Mouse (Mus musculus): Measurements from ENCODE around the gene Nt5c. TPM values are rescaled to one million over a fixed set of nuclear protein-coding genes. Genes with fewer than 3 reads are reported as not detected.
A peak's percentile ranks its signal among the peaks of the same experiment; 100 is the strongest.

Nt5c gene
- polyA plus RNA-seq, 1 experiment from 2014 or later = 73.7 TPM

DNA sequence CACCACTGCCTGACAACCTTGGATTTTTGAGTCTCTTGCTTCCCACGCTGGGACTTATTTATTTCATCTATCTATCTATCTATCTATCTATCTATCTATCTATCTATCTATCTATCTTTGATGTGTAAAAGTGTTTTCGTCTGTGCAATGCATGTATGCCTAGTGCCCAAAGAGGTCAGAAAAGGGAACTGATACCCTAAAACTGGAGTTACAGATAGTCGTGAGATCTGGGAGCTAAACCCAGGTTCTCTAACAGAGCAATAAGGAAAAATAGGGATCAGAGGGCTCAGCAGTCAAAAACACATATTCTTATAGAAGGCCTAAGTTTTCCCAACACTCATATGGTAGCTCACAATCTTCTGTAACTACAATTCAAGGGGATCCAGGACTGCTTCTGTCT is 27.9 kb upstream of the Nt5c start:
- Histone ChIP-seq H3K9me3 (no peaks in the 10 kb centered on the region), H3K4me2 (replicated peaks) (no peak overlapping the region), H3K27me3 (no peaks in the 10 kb centered on the region), H3K9ac (no peak overlapping the region), H3K36me3 (peaks cover 18% of the 10 kb centered on the region), H3K4me1 (no peaks in the 10 kb centered on the region), H3K27ac (no peak overlapping the region), H3K4me3 (no peak overlapping the region)
- WGBS = 88% methylated on average over 3 of the region's 3 CpGs
- no peak for ATAC-seq (ENCODE audit: insufficient number of reproducible peaks, insufficient read depth, low FRiP score, low TSS enrichment)

- Histone ChIP-seq H3K36me3 (peaks cover 11% of the 10 kb centered on the region), H3K4me3 (no peak overlapping the region), H3K27me3 (no peaks in the 10 kb centered on the region), H3K27ac (no peak overlapping the region), H3K4me2 (replicated peaks) (no peak overlapping the region), H3K4me1 (no peaks in the 10 kb centered on the region), H3K9ac (no peak overlapping the region), H3K9me3 (no peaks in the 10 kb centered on the region)
- WGBS = 67% methylated on average over 9 of the region's 9 CpGs
- ATAC-seq (ENCODE audit: insufficient number of reproducible peaks, insufficient read depth, low FRiP score, low TSS enrichment) = no peak
Measured at GRCm38 (mm10) chr11:115518693-115519092, 27.0 kb upstream of the Nt5c start.

- Histone ChIP-seq H3K27ac (no peak overlapping the region), H3K9ac (no peak overlapping the region), H3K4me1 (peaks cover 12% of the 10 kb centered on the region), H3K4me2 (replicated peaks) (no peak overlapping the region), H3K9me3 (no peaks in the 10 kb centered on the region), H3K4me3 (no peak overlapping the region), H3K36me3 (peaks cover 2% of the 10 kb centered on the region), H3K27me3 (no peaks in the 10 kb centered on the region)
- WGBS = 76% methylated on average over 5 of the region's 5 CpGs
- no peak for ATAC-seq (ENCODE audit: insufficient number of reproducible peaks, insufficient read depth, low FRiP score, low TSS enrichment)
Measured at GRCm38 (mm10) chr11:115516942-115517341, 25.3 kb upstream of the Nt5c start.

GRCm38 (mm10) chr11:115515021-115515420 is 23.4 kb upstream of the Nt5c start:
- no peaks in the 10 kb centered on the region for H3K9me3 ChIP-seq
- no peaks in the 10 kb centered on the region for H3K27me3 ChIP-seq
- peaks cover 31% of the 10 kb centered on the region for H3K4me1 ChIP-seq
- ATAC-seq (ENCODE audit: insufficient number of reproducible peaks, insufficient read depth, low FRiP score, low TSS enrichment) = no peak
- H3K4me3 ChIP-seq = no peak overlapping the region
- no peaks in the 10 kb centered on the region for H3K36me3 ChIP-seq
- WGBS = 69% methylated on average over 6 of the region's 6 CpGs
- H3K27ac ChIP-seq = no peak overlapping the region
- H3K9ac ChIP-seq = no peak overlapping the region
- H3K4me2 ChIP-seq (replicated peaks) = no peak overlapping the region

GRCm38 (mm10) chr11:115514238-115514663 is 22.6 kb upstream of the Nt5c start, which contains the start of gene Jpt1:
Jpt1 (minus strand) TSS chr11:115514387.
- Histone ChIP-seq H3K4me1 (peaks cover 36% of the 10 kb centered on the region), H3K9ac (peak within 1 kb of the TSS; percentile 81), H3K4me2 (replicated peaks) (peak within 1 kb of the TSS; percentile 89), H3K27me3 (no peaks in the 10 kb centered on the region), H3K4me3 (peak within 1 kb of the TSS; percentile 92), H3K27ac (peak within 1 kb of the TSS; percentile 52), H3K36me3 (no peaks in the 10 kb centered on the region), H3K9me3 (no peaks in the 10 kb centered on the region)
- ATAC-seq (ENCODE audit: insufficient number of reproducible peaks, insufficient read depth, low FRiP score, low TSS enrichment) = peak; percentile 95
- under 1% methylated on average over 24 of the region's 24 CpGs for WGBS

DNA sequence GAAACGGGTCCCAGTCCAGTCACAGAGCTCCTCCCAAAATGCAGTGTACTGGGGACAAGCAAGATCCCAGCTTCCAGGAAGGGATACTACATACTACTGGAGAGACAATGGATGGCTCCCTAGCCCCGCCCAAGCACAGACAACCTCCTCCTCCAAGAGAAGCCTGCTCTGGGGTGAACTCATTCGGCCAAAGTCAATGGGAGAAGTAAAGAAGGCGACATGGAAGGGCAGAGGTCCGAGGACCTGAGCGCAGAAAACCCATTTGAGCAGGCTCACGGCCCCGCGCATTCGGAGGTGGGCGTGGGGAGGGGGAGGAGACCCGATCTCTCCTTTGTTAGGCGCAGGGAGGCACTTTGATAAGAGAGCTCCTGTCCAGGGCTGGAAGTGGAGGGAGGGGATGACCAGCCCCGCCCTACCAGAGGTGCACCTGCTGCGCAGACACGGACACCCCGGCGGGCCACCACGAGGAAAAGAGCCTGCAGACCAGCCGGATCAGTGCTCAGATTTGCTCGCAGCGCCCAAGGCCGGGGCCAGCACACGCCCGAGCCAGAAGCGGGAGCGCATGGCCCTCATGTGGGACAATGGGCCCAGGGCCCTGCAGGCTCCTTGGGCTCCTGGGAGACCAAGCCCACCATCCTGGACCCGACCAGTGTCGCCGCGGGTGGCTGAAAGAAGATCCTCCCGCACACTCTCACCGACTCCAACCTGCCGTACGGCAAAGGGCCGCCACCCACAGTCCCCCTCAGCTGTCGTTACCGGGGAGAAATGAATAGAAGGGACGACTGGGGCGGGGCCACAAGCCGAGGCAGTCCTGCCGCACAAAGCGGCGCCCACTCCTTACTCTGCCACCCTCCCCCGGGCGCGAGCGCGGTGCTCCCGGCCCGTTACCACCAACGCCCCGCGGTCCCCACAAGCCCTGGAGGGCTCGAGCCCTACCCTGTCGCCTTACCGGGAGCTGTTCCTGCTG is 21.9 kb upstream of the Nt5c start:
- Histone ChIP-seq H3K9ac (peak overlapping the region; percentile 81), H3K9me3 (no peaks in the 10 kb centered on the region), H3K4me1 (peaks cover 40% of the 10 kb centered on the region), H3K27ac (peak overlapping the region; percentile 52), H3K27me3 (no peaks in the 10 kb centered on the region), H3K36me3 (no peaks in the 10 kb centered on the region), H3K4me3 (peak overlapping the region; percentile 92), H3K4me2 (replicated peaks) (peak overlapping the region; percentile 89)
- peak; percentile 18; the same call in 1 of the 2 replicates for ATAC-seq (ENCODE audit: insufficient number of reproducible peaks, insufficient read depth, low FRiP score, low TSS enrichment)
- WGBS = under 1% methylated on average over 57 of the region's 57 CpGs

- Histone ChIP-seq H3K4me2 (replicated peaks) (peak overlapping the region; percentile 89), H3K9me3 (no peaks in the 10 kb centered on the region), H3K36me3 (no peaks in the 10 kb centered on the region), H3K4me1 (peaks cover 47% of the 10 kb centered on the region), H3K27me3 (no peaks in the 10 kb centered on the region), H3K4me3 (peak overlapping the region; percentile 92), H3K27ac (peak overlapping the region; percentile 61; the same call in 1 of the 2 replicates), H3K9ac (peak overlapping the region; percentile 81)
- no peak for ATAC-seq (ENCODE audit: insufficient number of reproducible peaks, insufficient read depth, low FRiP score, low TSS enrichment)
- WGBS = 36% methylated on average over 8 of the region's 8 CpGs
Measured at GRCm38 (mm10) chr11:115512407-115513183, 20.9 kb upstream of the Nt5c start.

- H3K4me1 ChIP-seq = peaks cover 52% of the 10 kb centered on the region
- ATAC-seq (ENCODE audit: insufficient number of reproducible peaks, insufficient read depth, low FRiP score, low TSS enrichment) = no peak
Measured at GRCm38 (mm10) chr11:115512004-115512403, 20.3 kb upstream of the Nt5c start.

DNA sequence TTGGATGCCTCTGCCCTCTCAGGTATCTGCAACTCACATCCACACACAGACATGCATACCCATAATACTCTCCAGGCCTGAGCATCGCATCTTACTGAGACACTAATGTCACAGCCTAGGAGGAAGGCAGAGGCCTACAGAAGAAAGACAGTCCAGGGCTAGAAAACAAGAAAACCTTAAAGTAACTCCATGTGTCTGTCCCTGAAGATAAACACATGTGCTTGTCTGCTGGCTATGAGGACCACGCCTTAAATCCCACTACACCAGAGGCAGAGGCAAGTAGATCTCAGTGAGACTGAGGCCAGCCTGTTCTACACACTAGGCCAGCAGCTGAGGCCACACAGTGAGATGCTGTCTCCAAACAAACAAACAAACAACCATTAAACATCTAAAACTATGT is 19.5 kb upstream of the Nt5c start:
- H3K27me3 ChIP-seq = no peaks in the 10 kb centered on the region

More at GRCm38 (mm10) chr11:115512004-115512403, 20.3 kb upstream of the Nt5c start:
- H3K9ac ChIP-seq = peak overlapping the region; percentile 81
- peak overlapping the region; percentile 89 for H3K4me2 ChIP-seq (replicated peaks)
- H3K9me3 ChIP-seq = no peaks in the 10 kb centered on the region
- H3K27me3 ChIP-seq = no peaks in the 10 kb centered on the region
- no peaks in the 10 kb centered on the region for H3K36me3 ChIP-seq
- 51% methylated on average over 3 of the region's 3 CpGs for WGBS
- peak overlapping the region; percentile 92 for H3K4me3 ChIP-seq
- peak overlapping the region; percentile 61; the same call in 1 of the 2 replicates for H3K27ac ChIP-seq

DNA sequence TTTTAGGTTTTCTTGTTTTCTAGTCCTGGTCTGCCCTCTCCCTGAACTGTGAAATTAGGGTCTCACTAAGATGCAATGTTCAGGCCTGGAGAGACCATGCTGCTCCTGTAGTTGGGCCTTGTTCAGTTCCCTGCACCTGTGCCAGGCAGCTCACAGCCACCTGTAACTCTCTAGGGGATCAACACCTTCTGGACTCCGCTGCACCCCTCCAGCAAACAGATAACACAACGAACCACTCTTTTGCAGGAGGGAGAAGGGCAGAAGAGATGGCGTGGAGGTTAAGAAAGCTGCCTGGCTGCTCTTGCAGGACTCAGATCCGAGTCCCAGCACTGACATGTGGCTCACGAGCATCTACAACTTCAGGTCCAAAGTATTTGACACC is 18.8 kb upstream of the Nt5c start:
- H3K4me3 ChIP-seq = no peak overlapping the region
- H3K36me3 ChIP-seq = 0 out of 2 replicates have a peak, but pooled peaks cover 5% of the 10 kb centered on the region
- H3K27me3 ChIP-seq = no peaks in the 10 kb centered on the region
- 47% methylated on average over 5 of the region's 5 CpGs for WGBS
- peaks cover 63% of the 10 kb centered on the region for H3K4me1 ChIP-seq
- H3K9ac ChIP-seq = no peak overlapping the region
- H3K27ac ChIP-seq = 0 out of 2 replicates have a peak overlapping the region, but pooled peaks have one; percentile 17
- H3K4me2 ChIP-seq (replicated peaks) = peak overlapping the region; percentile 89
- H3K9me3 ChIP-seq = no peaks in the 10 kb centered on the region
- ATAC-seq (ENCODE audit: insufficient number of reproducible peaks, insufficient read depth, low FRiP score, low TSS enrichment) = no peak

More for the DNA sequence above, 19.5 kb upstream of the Nt5c start:
- 44% methylated on average over 2 of the region's 2 CpGs for WGBS
- Histone ChIP-seq H3K9me3 (no peaks in the 10 kb centered on the region), H3K4me1 (peaks cover 60% of the 10 kb centered on the region), H3K4me2 (replicated peaks) (peak overlapping the region; percentile 89), H3K4me3 (peak overlapping the region; percentile 92), H3K27ac (no peak overlapping the region), H3K9ac (peak overlapping the region; percentile 81), H3K36me3 (0 out of 2 replicates have a peak, but pooled peaks cover 2% of the 10 kb centered on the region)
- ATAC-seq (ENCODE audit: insufficient number of reproducible peaks, insufficient read depth, low FRiP score, low TSS enrichment) = no peak

DNA sequence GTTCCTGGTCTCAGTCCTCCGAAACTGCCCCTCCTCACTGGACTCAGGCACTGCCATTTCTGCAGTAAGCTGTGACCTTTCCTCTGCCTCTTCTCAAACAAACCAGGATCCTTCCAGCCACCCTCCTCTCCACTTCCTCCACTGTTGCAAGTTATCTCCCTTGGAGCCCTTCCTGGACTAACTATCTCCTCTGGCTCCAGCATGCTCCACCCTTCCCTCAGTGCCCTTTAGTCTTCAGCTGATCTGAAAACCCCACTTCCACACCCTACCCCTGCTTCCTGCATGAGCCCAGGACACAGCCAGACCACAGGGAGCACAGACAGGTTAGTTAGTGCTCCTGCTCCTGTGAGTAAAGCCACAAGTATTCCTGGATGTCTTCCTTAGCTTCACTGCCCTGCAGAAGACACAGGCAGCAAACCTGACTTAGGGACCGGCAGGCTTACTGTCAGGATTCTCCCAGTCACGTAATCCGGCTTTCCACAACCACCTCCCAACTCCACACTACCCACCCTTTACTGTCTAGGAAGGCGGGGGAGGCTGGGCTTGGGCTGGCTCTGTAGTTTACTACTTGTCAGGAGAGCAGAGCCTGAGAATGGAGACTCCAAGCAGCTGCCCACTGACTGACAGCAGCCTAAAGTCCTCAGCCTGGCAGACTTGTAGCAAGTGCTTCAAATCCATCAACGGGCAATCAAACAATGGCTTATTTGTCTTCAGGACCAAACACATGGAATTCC is 18.3 kb upstream of the Nt5c start:
- Histone ChIP-seq H3K27ac (peak overlapping the region; percentile 55; the same call in 1 of the 2 replicates), H3K4me1 (peaks cover 63% of the 10 kb centered on the region), H3K4me2 (replicated peaks) (peak overlapping the region; percentile 89), H3K36me3 (0 out of 2 replicates have a peak, but pooled peaks cover 5% of the 10 kb centered on the region), H3K9ac (peak overlapping the region; percentile 37), H3K4me3 (no peak overlapping the region), H3K27me3 (no peaks in the 10 kb centered on the region), H3K9me3 (no peaks in the 10 kb centered on the region)
- WGBS = 34% methylated on average over 6 of the region's 6 CpGs
- no peak for ATAC-seq (ENCODE audit: insufficient number of reproducible peaks, insufficient read depth, low FRiP score, low TSS enrichment)

Data from embryonic facial prominence, embryonic 12.5 days (tissue).